Mouse (Mus musculus) hindbrain, postnatal 0 days (tissue): Measurements from ENCODE around the gene Htr2b. TPM values are rescaled to one million over a fixed set of nuclear protein-coding genes. Genes with fewer than 3 reads are reported as not detected.
A peak's percentile ranks its signal among the peaks of the same experiment; 100 is the strongest.

Experiments used
- ATAC-seq: fragments of 200-750 bp; cut with Nextera tagmentation; 2 replicates; pipeline ENCODE4 v1.8.0; 2017; ENCODE audit warnings: mild to moderate bottlenecking, moderate TSS enrichment, moderate library complexity
- DNase-seq: peaks from one replicate; pipeline ENCODE4 v3.0.0-alpha.2; 2015; ENCODE audit warnings: low spot score
- H3K27ac ChIP-seq: fragments of 300-500 bp; sonication (generic); 2 replicates; pipeline ENCODE4 v1.5.1; 2014; ENCODE audit warnings: mild to moderate bottlenecking
- H3K27me3 ChIP-seq: fragments of 300-500 bp; sonication (generic); 2 replicates; pipeline ENCODE4 v1.6.1; 2014; ENCODE audit warnings: low read length, mixed read lengths; ENCODE audit not compliant: insufficient read depth
- H3K36me3 ChIP-seq: fragments of 300-500 bp; sonication (generic); 2 replicates; pipeline ENCODE4 v1.6.1; 2014; ENCODE audit warnings: low read length, mixed read lengths; ENCODE audit not compliant: insufficient read depth
- H3K4me1 ChIP-seq: fragments of 300-500 bp; sonication (generic); 2 replicates; pipeline ENCODE4 v1.6.1; 2014; ENCODE audit warnings: antibody characterized with exemption, low read length, mixed read lengths; ENCODE audit not compliant: insufficient read depth
- H3K4me2 ChIP-seq: fragments of 300-500 bp; sonication (generic); 2 replicates; pipeline ENCODE4 v1.6.1; 2014; ENCODE audit warnings: low read depth, mild to moderate bottlenecking, low read length, moderate library complexity, mixed read lengths
- H3K4me3 ChIP-seq: fragments of 300-500 bp; sonication (generic); 2 replicates; pipeline ENCODE4 v1.5.1; 2014; ENCODE audit warnings: low read length
- H3K9ac ChIP-seq: fragments of 300-500 bp; sonication (generic); replicated peaks from 2 replicates; pipeline ENCODE4 v1.6.1; 2014; ENCODE audit warnings: mild to moderate bottlenecking, low read length, moderate library complexity, mixed read lengths
- H3K9me3 ChIP-seq: fragments of 300-500 bp; sonication (generic); 2 replicates; pipeline ENCODE4 v1.6.1; 2016; ENCODE audit warnings: low read length, mixed read lengths
- CTCF ChIP-seq: IDR thresholded peaks from 2 replicates; pipeline ENCODE4 v1.5.1; 2016; ENCODE audit warnings: antibody characterized with exemption, control low read depth, low read depth
- WGBS: fragments of 180-500 bp; shearing (Covaris S2); extraction: QIAGEN DNeasy Blood & Tissue Kit; methylation state at CpG from one replicate; pipeline ENCODE4 v1.1.7; 2014; 5-methylcytosine and 5-hydroxymethylcytosine counted together
- polyA plus RNA-seq: library from polyadenylated mRNA; unstranded; fragments of >200 nt; fragmentation: Nextera tagmentation; extraction: Ambion mirVana; gene quantifications from 2 replicates; pipeline ENCODE4 v1.2.1, GENCODE M21; 2015
- total RNA-seq: library from RNA; depleted of rRNA; stranded (reverse); fragments of >200 nt; gene quantifications from 2 replicates; pipeline ENCODE4 v1.2.3, GENCODE M21; 2014

The Htr2b gene
- total and polyA plus RNA-seq, 2 experiments from 2014 or later = 0.24 TPM; not detected in 1

GRCm38 (mm10) chr1:86154133-86154823 is 42.5 kb upstream of the Htr2b start, which contains the start of gene Armc9:
Gene Armc9, plus strand, starts transcription at chr1:86154780.
- no peaks in the 10 kb centered on the region for H3K27me3 ChIP-seq
- H3K36me3 ChIP-seq = peaks cover 8% of the 10 kb centered on the region; the same call in 1 of the 2 replicates
- H3K4me3 ChIP-seq = peak within 1 kb of the TSS; percentile 73
- TF ChIP-seq CTCF = no peak
- H3K9ac ChIP-seq = peak within 1 kb of the TSS; percentile 71
- H3K4me1 ChIP-seq = 0 out of 2 replicates have a peak, but pooled peaks cover 7% of the 10 kb centered on the region
- peak within 1 kb of the TSS; percentile 81 for H3K27ac ChIP-seq
- H3K9me3 ChIP-seq = no peaks in the 10 kb centered on the region
- H3K4me2 ChIP-seq = peak within 1 kb of the TSS; percentile 73
- ATAC-seq (peak; percentile 99), DNase-seq (peak; percentile 98)
- WGBS = 4% methylated on average over 40 of the region's 40 CpGs

GRCm38 (mm10) chr1:86152618-86153017 is 40.8 kb upstream of the Htr2b start:
- H3K9ac ChIP-seq = no peak overlapping the region
- WGBS = 83% methylated on average over 1 of the region's 1 CpGs
- peak; percentile 29 for TF ChIP-seq CTCF
- DNase-seq = no peak
- no peaks in the 10 kb centered on the region for H3K27me3 ChIP-seq
- no peak overlapping the region for H3K4me3 ChIP-seq
- peaks cover 5% of the 10 kb centered on the region; the same call in 1 of the 2 replicates for H3K36me3 ChIP-seq
- H3K27ac ChIP-seq = no peak overlapping the region
- no peaks in the 10 kb centered on the region for H3K9me3 ChIP-seq
- H3K4me2 ChIP-seq = no peak overlapping the region
- ATAC-seq = no peak
- 0 out of 2 replicates have a peak, but pooled peaks cover 7% of the 10 kb centered on the region for H3K4me1 ChIP-seq

- Histone ChIP-seq H3K27me3 (no peaks in the 10 kb centered on the region), H3K27ac (no peak overlapping the region), H3K9ac (no peak overlapping the region), H3K4me3 (no peak overlapping the region), H3K36me3 (no peaks in the 10 kb centered on the region), H3K4me1 (0 out of 2 replicates have a peak, but pooled peaks cover 7% of the 10 kb centered on the region), H3K4me2 (no peak overlapping the region), H3K9me3 (no peaks in the 10 kb centered on the region)
- ATAC-seq (no peak), DNase-seq (no peak)
- WGBS = 86% methylated on average over 7 of the region's 7 CpGs
- TF ChIP-seq CTCF = no peak
Measured at GRCm38 (mm10) chr1:86151376-86151775, 39.6 kb upstream of the Htr2b start.

GRCm38 (mm10) chr1:86150929-86151328 is 39.2 kb upstream of the Htr2b start:
- no peak overlapping the region for H3K9ac ChIP-seq
- H3K27ac ChIP-seq = no peak overlapping the region
- no peak for TF ChIP-seq CTCF
- H3K27me3 ChIP-seq = no peaks in the 10 kb centered on the region
- ATAC-seq = no peak
- H3K4me1 ChIP-seq = 0 out of 2 replicates have a peak, but pooled peaks cover 5% of the 10 kb centered on the region
- no peak overlapping the region for H3K4me2 ChIP-seq
- no peak overlapping the region for H3K4me3 ChIP-seq
- H3K36me3 ChIP-seq = no peaks in the 10 kb centered on the region
- WGBS = 81% methylated on average over 6 of the region's 6 CpGs
- H3K9me3 ChIP-seq = no peaks in the 10 kb centered on the region
- DNase-seq = no peak

GRCm38 (mm10) chr1:86148161-86148560 is 36.4 kb upstream of the Htr2b start:
- Histone ChIP-seq H3K9ac (no peak overlapping the region), H3K9me3 (no peaks in the 10 kb centered on the region), H3K27me3 (no peaks in the 10 kb centered on the region), H3K4me2 (no peak overlapping the region), H3K4me1 (no peaks in the 10 kb centered on the region), H3K4me3 (no peak overlapping the region), H3K36me3 (no peaks in the 10 kb centered on the region; the same call in 1 of the 2 replicates), H3K27ac (no peak overlapping the region)
- DNase-seq = no peak
- ATAC-seq = no peak
- 59% methylated on average over 9 of the region's 9 CpGs for WGBS
- TF ChIP-seq CTCF = no peak

GRCm38 (mm10) chr1:86147557-86147956 is 35.8 kb upstream of the Htr2b start:
- WGBS = 78% methylated on average over 5 of the region's 5 CpGs
- TF ChIP-seq CTCF = no peak

GRCm38 (mm10) chr1:86146293-86146692 is 34.5 kb upstream of the Htr2b start:
- H3K4me3 ChIP-seq = no peak overlapping the region
- no peaks in the 10 kb centered on the region for H3K9me3 ChIP-seq
- H3K36me3 ChIP-seq = no peaks in the 10 kb centered on the region; the same call in 1 of the 2 replicates
- no peak overlapping the region for H3K9ac ChIP-seq
- 85% methylated on average over 5 of the region's 5 CpGs for WGBS
- no peak for ATAC-seq
- no peak overlapping the region for H3K27ac ChIP-seq
- H3K27me3 ChIP-seq = no peaks in the 10 kb centered on the region
- DNase-seq = no peak
- no peaks in the 10 kb centered on the region for H3K4me1 ChIP-seq
- H3K4me2 ChIP-seq = no peak overlapping the region
- no peak for TF ChIP-seq CTCF

More at GRCm38 (mm10) chr1:86147557-86147956, 35.8 kb upstream of the Htr2b start:
- Histone ChIP-seq H3K27me3 (no peaks in the 10 kb centered on the region), H3K4me3 (no peak overlapping the region), H3K9me3 (no peaks in the 10 kb centered on the region), H3K4me2 (no peak overlapping the region), H3K36me3 (no peaks in the 10 kb centered on the region; the same call in 1 of the 2 replicates), H3K27ac (no peak overlapping the region), H3K9ac (no peak overlapping the region), H3K4me1 (no peaks in the 10 kb centered on the region)
- ATAC-seq (no peak), DNase-seq (no peak)
